Mouse (Mus musculus) forebrain, postnatal 0 days (tissue): ENCODE results near the gene Sh2d3c. TPM values are rescaled to one million over a fixed set of nuclear protein-coding genes. Genes with fewer than 3 reads are reported as not detected.
A peak's percentile ranks its signal among the peaks of the same experiment; 100 is the strongest.

Experiments used
- ATAC-seq: fragments of 200-750 bp; cut with Nextera tagmentation; 2 replicates; pipeline ENCODE4 v1.8.0; 2017; ENCODE audit warnings: mild to moderate bottlenecking, moderate library complexity
- DNase-seq: peaks from one replicate; pipeline ENCODE4 v3.0.0-alpha.2; 2015
- H3K27ac ChIP-seq: fragments of 300-500 bp; sonication (generic); 2 replicates; pipeline ENCODE4 v1.5.1; 2014; ENCODE audit warnings: low read depth, mild to moderate bottlenecking, antibody characterized with exemption, low read length, moderate library complexity, mixed read lengths
- H3K27me3 ChIP-seq: fragments of 300-500 bp; sonication (generic); 2 replicates; pipeline ENCODE4 v1.6.1; 2014; ENCODE audit warnings: mild to moderate bottlenecking, low read length, mixed read lengths; ENCODE audit not compliant: insufficient read depth
- H3K36me3 ChIP-seq: fragments of 300-500 bp; sonication (generic); 2 replicates; pipeline ENCODE4 v1.6.1; 2014; ENCODE audit warnings: mild to moderate bottlenecking, moderate library complexity; ENCODE audit not compliant: insufficient read depth
- H3K4me1 ChIP-seq: fragments of 300-500 bp; sonication (generic); 2 replicates; pipeline ENCODE4 v1.6.1; 2014; ENCODE audit warnings: antibody characterized with exemption; ENCODE audit not compliant: insufficient read depth
- H3K4me2 ChIP-seq: fragments of 300-500 bp; sonication (generic); 2 replicates; pipeline ENCODE4 v1.6.1; 2014; ENCODE audit warnings: low read depth, mild to moderate bottlenecking, moderate library complexity
- H3K4me3 ChIP-seq: fragments of 300-500 bp; sonication (generic); 2 replicates; pipeline ENCODE4 v1.5.1; 2014; ENCODE audit warnings: low read depth, low read length, mixed read lengths
- H3K9ac ChIP-seq: fragments of 300-500 bp; sonication (generic); 2 replicates; pipeline ENCODE4 v1.6.1; 2014; ENCODE audit warnings: mild to moderate bottlenecking
- H3K9me3 ChIP-seq: fragments of 300-500 bp; sonication (generic); 2 replicates; pipeline ENCODE4 v1.6.1; 2016; ENCODE audit warnings: low read length
- CTCF ChIP-seq: sonication (generic); IDR thresholded peaks from 2 replicates; pipeline ENCODE4 v1.5.1; 2016; ENCODE audit warnings: antibody characterized with exemption, control low read depth, low read depth
- WGBS: fragments of 180-500 bp; shearing (Covaris S2); extraction: QIAGEN DNeasy Blood & Tissue Kit; methylation state at CpG from one replicate; pipeline ENCODE4 v1.1.7; 2014; 5-methylcytosine and 5-hydroxymethylcytosine counted together
- polyA plus RNA-seq: library from polyadenylated mRNA; unstranded; fragments of >200 nt; fragmentation: Nextera tagmentation; extraction: Ambion mirVana; gene quantifications from 2 replicates; pipeline ENCODE4 v1.2.1, GENCODE M21; 2015
- total RNA-seq: library from RNA; depleted of rRNA; stranded (reverse); fragments of >200 nt; gene quantifications from 2 replicates; pipeline ENCODE4 v1.2.3, GENCODE M21; 2014

The Sh2d3c gene
- total and polyA plus RNA-seq, 2 experiments from 2014 or later, result 24.1 to 48.9 TPM

- H3K27me3 ChIP-seq, result no peaks in the 10 kb centered on the region
- no peak overlapping the region for H3K4me2 ChIP-seq
- 16% methylated on average over 5 of the region's 6 CpGs for WGBS
- no peaks in the 10 kb centered on the region for H3K9me3 ChIP-seq
- 0 out of 2 replicates have a peak overlapping the region, but pooled peaks have one; percentile 64 for H3K4me3 ChIP-seq
- ATAC-seq (peak; percentile 10), DNase-seq (no peak)
- TF ChIP-seq CTCF, result no peak
- H3K9ac ChIP-seq, result no peak overlapping the region
- H3K27ac ChIP-seq, result no peak overlapping the region
- peaks cover 50% of the 10 kb centered on the region for H3K36me3 ChIP-seq
- peaks cover 8% of the 10 kb centered on the region for H3K4me1 ChIP-seq
Observed at GRCm38 (mm10) chr2:32756674-32757055, 35.8 kb downstream of the Sh2d3c start.

GRCm38 (mm10) chr2:32757056-32757845 lies 36.4 kb downstream of the Sh2d3c start, which contains the start of gene Tor2a:
Gene Tor2a, plus strand, starts transcription at chr2:32757234.
- Histone ChIP-seq H3K9me3 (no peaks in the 10 kb centered on the region), H3K9ac (peak within 1 kb of the TSS; percentile 92), H3K4me3 (peak within 1 kb of the TSS; percentile 64), H3K27ac (peak within 1 kb of the TSS; percentile 89), H3K4me2 (peak within 1 kb of the TSS; percentile 62), H3K4me1 (peaks cover 8% of the 10 kb centered on the region), H3K27me3 (no peaks in the 10 kb centered on the region), H3K36me3 (peaks cover 50% of the 10 kb centered on the region)
- WGBS, result 3% methylated on average over 64 of the region's 66 CpGs
- peak; percentile 94 for TF ChIP-seq CTCF
- ATAC-seq (peak; percentile 98), DNase-seq (peak; percentile 98)

- Histone ChIP-seq H3K9ac (no peak overlapping the region), H3K27ac (no peak overlapping the region), H3K27me3 (no peaks in the 10 kb centered on the region), H3K4me3 (no peak overlapping the region), H3K4me1 (peaks cover 8% of the 10 kb centered on the region), H3K36me3 (peaks cover 50% of the 10 kb centered on the region), H3K9me3 (no peaks in the 10 kb centered on the region), H3K4me2 (peak overlapping the region; percentile 62; the same call in 1 of the 2 replicates)
- 83% methylated on average over 8 of the region's 8 CpGs for WGBS
- ATAC-seq (no peak), DNase-seq (no peak)
- no peak for TF ChIP-seq CTCF
Observed at GRCm38 (mm10) chr2:32758503-32758902, 37.6 kb downstream of the Sh2d3c start.

- Histone ChIP-seq H3K9ac (no peak overlapping the region), H3K27me3 (no peaks in the 10 kb centered on the region), H3K36me3 (peaks cover 46% of the 10 kb centered on the region), H3K4me2 (no peak overlapping the region), H3K9me3 (no peaks in the 10 kb centered on the region), H3K4me1 (peaks cover 8% of the 10 kb centered on the region), H3K27ac (no peak overlapping the region), H3K4me3 (no peak overlapping the region)
- no peak for DNase-seq
- ATAC-seq, result no peak
- 88% methylated on average over 2 of the region's 2 CpGs for WGBS
- TF ChIP-seq CTCF, result no peak
Observed at GRCm38 (mm10) chr2:32759001-32759400, 38.1 kb downstream of the Sh2d3c start.

GRCm38 (mm10) chr2:32761361-32761760 lies 40.5 kb downstream of the Sh2d3c start:
- Histone ChIP-seq H3K4me2 (no peak overlapping the region), H3K4me3 (no peak overlapping the region), H3K9ac (no peak overlapping the region), H3K36me3 (peaks cover 34% of the 10 kb centered on the region), H3K4me1 (peaks cover 8% of the 10 kb centered on the region), H3K27me3 (no peaks in the 10 kb centered on the region), H3K27ac (no peak overlapping the region), H3K9me3 (no peaks in the 10 kb centered on the region)
- DNase-seq (no peak), ATAC-seq (no peak)
- WGBS, result 89% methylated on average over 14 of the region's 14 CpGs
- no peak for TF ChIP-seq CTCF

GRCm38 (mm10) chr2:32761859-32762258 lies 41.0 kb downstream of the Sh2d3c start:
- H3K36me3 ChIP-seq, result peaks cover 34% of the 10 kb centered on the region
- H3K27me3 ChIP-seq, result no peaks in the 10 kb centered on the region
- no peak overlapping the region for H3K4me2 ChIP-seq
- no peaks in the 10 kb centered on the region for H3K9me3 ChIP-seq
- H3K27ac ChIP-seq, result no peak overlapping the region
- H3K4me1 ChIP-seq, result peaks cover 8% of the 10 kb centered on the region
- DNase-seq, result no peak
- H3K4me3 ChIP-seq, result no peak overlapping the region
- H3K9ac ChIP-seq, result no peak overlapping the region
- TF ChIP-seq CTCF, result no peak
- 69% methylated on average over 4 of the region's 4 CpGs for WGBS
- ATAC-seq, result no peak

GRCm38 (mm10) chr2:32763353-32763752 lies 42.5 kb downstream of the Sh2d3c start:
- Histone ChIP-seq H3K27ac (no peak overlapping the region), H3K4me1 (0 out of 2 replicates have a peak, but pooled peaks cover under 1% of the 10 kb centered on the region), H3K4me2 (no peak overlapping the region), H3K36me3 (peaks cover 34% of the 10 kb centered on the region), H3K4me3 (no peak overlapping the region), H3K9ac (no peak overlapping the region), H3K27me3 (no peaks in the 10 kb centered on the region), H3K9me3 (no peaks in the 10 kb centered on the region)
- 83% methylated on average over 3 of the region's 3 CpGs for WGBS
- peak; percentile 41 for TF ChIP-seq CTCF
- DNase-seq (no peak), ATAC-seq (no peak)
